Mouse (Mus musculus): ENCODE measurements at regions not wholly inside any gene's neighbourhood (a gene's known extent, or its start where the extent isn't known, plus 50 kb on each side); places are given as distances from the start of the nearest gene placed in this dataset.

DNA sequence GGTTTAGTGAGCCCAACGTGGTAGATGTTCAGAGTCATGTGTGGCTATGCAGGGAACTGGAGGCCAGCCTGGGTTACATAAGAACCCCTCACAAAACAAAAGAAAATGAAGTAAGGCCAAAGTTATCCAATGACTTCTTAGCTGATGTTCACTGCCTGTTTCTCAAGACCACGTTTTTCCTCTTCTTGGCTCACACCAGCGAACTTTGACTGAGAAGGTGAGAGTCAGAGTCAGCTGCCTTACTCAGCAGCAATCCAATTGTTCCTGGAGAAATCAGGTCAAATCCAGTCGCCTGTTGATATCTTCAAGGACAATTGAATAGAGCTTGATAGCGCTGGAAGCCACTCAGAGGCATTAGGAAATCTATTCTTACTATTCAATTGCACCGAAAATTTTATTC, 142.0 kb upstream of the Mast4 start:
- TF ChIP-seq CTCF (IDR thresholded peaks at IDR 0.05) (no peak), EP300 (IDR thresholded peaks at IDR 0.05) (no peak)

Measured in lung, postnatal 0 days (tissue).